Mouse (Mus musculus): ENCODE measurements around the gene Mia. TPM values are rescaled to one million over a fixed set of nuclear protein-coding genes. Genes with fewer than 3 reads are reported as not detected.

The Mia gene
- total and polyA plus RNA-seq, 3 experiments, result 0.44 to 2.0 (median 1.1) TPM

GRCm38 (mm10) chr7:27164112-27164947 is 16.6 kb downstream of the Mia start:
- H3K79me2 ChIP-seq (replicated peaks; ENCODE audit: control insufficient read depth, extremely low read depth, insufficient read depth, poor library complexity, severe bottlenecking), result peaks cover 48% of the 10 kb centered on the region
- peak overlapping the region; percentile 98 for H3K27ac ChIP-seq (ENCODE audit: insufficient read depth, low read depth)
- peaks cover 44 to 64% of the 10 kb centered on the region in 2 experiments for H3K4me1 ChIP-seq (ENCODE audit: control insufficient read depth in 1 of 2, insufficient read depth in 2 of 2)
- H3K36me3 ChIP-seq (replicated peaks in 1 of 2; ENCODE audit: control insufficient read depth in 1 of 2, insufficient read depth in 1 of 2, low read length in 1 of 2), result peaks cover 21 to 62% of the 10 kb centered on the region in 2 experiments
- DNase-seq (ENCODE audit: extremely low read depth), result peak; percentile 86
- H3K9ac ChIP-seq (ENCODE audit: insufficient read depth, low read depth), result peak overlapping the region; percentile 90
- H3K4me3 ChIP-seq (replicated peaks in 1 of 3; ENCODE audit: low read depth in 2 of 3, low read length in 2 of 3, poor library complexity in 1 of 3), result peak overlapping the region; percentile 86 to 98 (median 92)
- in situ Hi-C loops (cut with MboI; ENCODE audit: low pct_ligation_motif_present, low pct_unique_long_range_greater_than_20kb, low sequenced_read_pairs) (loop anchor here (5.0 kb wide), 1 partner anchor 63 kb away; the partner anchor contains the start of gene Itpkc), dilution Hi-C loops (cut with MboI; ENCODE audit: extremely low pct_ligation_motif_present, extremely low pct_unique_long_range_greater_than_20kb, low sequenced_read_pairs) (no loop called here)
- no peaks in the 10 kb centered on the region for H3K27me3 ChIP-seq (replicated peaks)
- TF ChIP-seq USF1 (IDR thresholded peaks at IDR 0.05; ENCODE audit: low read depth, low read length) (peak; percentile 70), NRF1 (IDR thresholded peaks at IDR 0.05; ENCODE audit: low read depth, low read length) (no peak), UBTF (IDR thresholded peaks at IDR 0.05; ENCODE audit: low read depth, low read length) (no peak), POLR2A (IDR thresholded peaks at IDR 0.05; ENCODE audit: low read depth, low read length) (peak; percentile 75), ELF1 (IDR thresholded peaks at IDR 0.05; ENCODE audit: low read depth, low read length) (peak; percentile 10; the same call in 1 of the 2 replicates), ETS1 (conservative IDR thresholded peaks at IDR 0.05; ENCODE audit: low read depth, low read length) (peak; percentile 38), MXI1 (IDR thresholded peaks at IDR 0.05; ENCODE audit: low read depth, low read length) (peak; percentile 97), ZC3H11A (IDR thresholded peaks at IDR 0.05; ENCODE audit: low read depth, low read length) (no peak), HCFC1 (IDR thresholded peaks at IDR 0.05; ENCODE audit: low read depth, low read length) (peak; percentile 75), MAFK (IDR thresholded peaks at IDR 0.05; ENCODE audit: insufficient replicate concordance, low read length) (no peak), ZKSCAN1 (IDR thresholded peaks at IDR 0.05; ENCODE audit: borderline replicate concordance, low read depth, low read length) (no peak), E2F4 (IDR thresholded peaks at IDR 0.05; ENCODE audit: insufficient replicate concordance, low read depth, low read length) (no peak), MAZ (IDR thresholded peaks at IDR 0.05; ENCODE audit: low read depth, low read length) (no peak), BHLHE40 (IDR thresholded peaks at IDR 0.05; ENCODE audit: low read depth, low read length) (peak; percentile 96), NELFE (IDR thresholded peaks at IDR 0.05; ENCODE audit: low read depth, low read length) (no peak), CTCF (conservative IDR thresholded peaks at IDR 0.05 in 1 of 2, IDR thresholded peaks at IDR 0.05 in 1 of 2; ENCODE audit: low read depth in 2 of 2, low read length in 2 of 2) (no peak), ZNF384 (IDR thresholded peaks at IDR 0.05; ENCODE audit: low read depth, low read length) (no peak), EP300 (IDR thresholded peaks at IDR 0.05; ENCODE audit: low read length) (no peak), IRF4 (IDR thresholded peaks at IDR 0.05; ENCODE audit: low read depth, low read length) (no peak), RAD21 (IDR thresholded peaks at IDR 0.05; ENCODE audit: low read depth, low read length) (no peak), MAX (IDR thresholded peaks at IDR 0.05; ENCODE audit: low read length) (peak; percentile 85), SMC3 (IDR thresholded peaks at IDR 0.05; ENCODE audit: low read depth, low read length) (no peak; the same call in 1 of the 2 replicates), KAT2A (IDR thresholded peaks at IDR 0.05; ENCODE audit: insufficient replicate concordance, low read length) (no peak), MYC (IDR thresholded peaks at IDR 0.05; ENCODE audit: low read depth, low read length) (peak; percentile 86), CHD2 (IDR thresholded peaks at IDR 0.05; ENCODE audit: low read length) (no peak), JUND (conservative IDR thresholded peaks at IDR 0.05; ENCODE audit: low read depth, low read length) (no peak), USF2 (conservative IDR thresholded peaks at IDR 0.05; ENCODE audit: low read depth, low read length) (peak; percentile 52; the same call in 1 of the 2 replicates), CHD1 (IDR thresholded peaks at IDR 0.05; ENCODE audit: low read depth, low read length) (0 out of 2 replicates have a peak, but pooled peaks have one; percentile 14), PAX5 (IDR thresholded peaks at IDR 0.05; ENCODE audit: low read length) (no peak), POLR2AphosphoS2 (IDR thresholded peaks at IDR 0.05; ENCODE audit: low read depth, low read length) (peak; percentile 78; the same call in 1 of the 2 replicates), MEF2A (IDR thresholded peaks at IDR 0.05; ENCODE audit: borderline replicate concordance, low read depth, low read length) (no peak), TBP (conservative IDR thresholded peaks at IDR 0.05; ENCODE audit: low read depth, low read length) (no peak; the same call in 1 of the 2 replicates), GABPA (IDR thresholded peaks at IDR 0.05; ENCODE audit: insufficient replicate concordance, low read depth, low read length) (no peak), JUN (IDR thresholded peaks at IDR 0.05; ENCODE audit: insufficient read depth, low read depth, low read length) (no peak), ZMIZ1 (IDR thresholded peaks at IDR 0.05; ENCODE audit: low read depth, low read length) (no peak), RCOR1 (conservative IDR thresholded peaks at IDR 0.05; ENCODE audit: low read depth, low read length) (0 out of 2 replicates have a peak, but pooled peaks have one; percentile 12), TCF12 (IDR thresholded peaks at IDR 0.05; ENCODE audit: low read depth, low read length) (no peak), SIN3A (IDR thresholded peaks at IDR 0.05; ENCODE audit: low read length) (peak; percentile 91)
- no peaks in the 10 kb centered on the region for H3K9me3 ChIP-seq (replicated peaks; ENCODE audit: low read length)
- peak overlapping the region; percentile 77 for H3K4me2 ChIP-seq (ENCODE audit: insufficient read depth, low read depth, poor library complexity, severe bottlenecking)
